In the genomic region with DNA sequence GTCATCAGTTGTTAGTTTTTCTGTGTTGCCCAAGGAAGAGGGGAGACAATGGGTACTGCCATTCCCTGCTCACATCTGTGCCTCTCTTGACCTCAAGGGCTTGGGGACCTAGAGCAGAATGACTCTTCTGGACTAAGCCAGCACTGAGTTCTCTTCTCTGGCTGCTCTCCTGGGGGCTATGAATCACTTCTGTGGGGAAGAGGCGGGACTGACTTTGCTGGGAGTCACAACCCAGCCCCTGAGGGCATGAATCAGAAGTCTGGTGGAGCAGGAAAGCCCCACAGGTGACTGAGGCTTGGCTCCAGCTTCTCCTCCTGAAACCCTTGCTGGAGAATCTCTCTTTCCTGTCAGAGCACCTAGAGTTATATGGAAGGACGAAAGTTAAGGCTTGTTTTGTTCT, we compare ENCODE assay signal across 9 mouse cellular contexts. TPM values are rescaled to one million over a fixed set of nuclear protein-coding genes. Genes with fewer than 3 reads are reported as not detected.
DNase-seq lines count a peak whose midpoint lies in the region; TF ChIP-seq lines count a peak whose summit lies in the region.
"Had no signal": no experiment of that assay in that cellular context is flagged by ENCODE, and none has a peak within 500 bp of the region (broad histone marks: within the 10 kb centered on the region; RNA-seq: fewer than 3 reads in every experiment).

No protein-coding gene starts in this region.

- no peak overlapping the region for H3K4me3 ChIP-seq in kidney, adult 2 months (ENCODE audit: insufficient read depth, low read depth, low read length)
- H3K4me3 ChIP-seq: forebrain, embryonic 12.5 days; stomach, embryonic 15.5 days had no signal

- no peaks in the 10 kb centered on the region for H3K36me3 ChIP-seq in kidney, adult 2 months (ENCODE audit: control insufficient read depth, insufficient read depth, low read length)
- H3K36me3 ChIP-seq: stomach, embryonic 15.5 days had no signal

- H3K4me1 ChIP-seq in kidney, adult 2 months (ENCODE audit: control insufficient read depth, insufficient read depth, low read length) = peaks cover 28% of the 10 kb centered on the region

- 50% methylated on average over 2 of the region's 2 CpGs for WGBS in kidney, adult 2 months

- peak; percentile 75 for DNase-seq in 3134 (ENCODE audit: extremely low read depth, insufficient read length, low spot score)
- DNase-seq in 416B (ENCODE audit: low read depth) = peak; percentile 78
- peak; percentile 71 for DNase-seq in brain, adult 2 months (ENCODE audit: low read depth, low spot score)
- peak; percentile 50 for DNase-seq in kidney, adult 2 months
- DNase-seq in layer of hippocampus, postnatal 10 days (ENCODE audit: low spot score in 2 of 2) = no peak
- no peak for DNase-seq in thymus, postnatal 25 days
- DNase-seq in right cerebral cortex, postnatal 4 days = no peak

- no peak for TF ChIP-seq CTCF in kidney, adult 2 months (conservative IDR thresholded peaks at IDR 0.05; ENCODE audit: insufficient read depth, insufficient read length, low read depth, low read length)

- H3K27me3 ChIP-seq in kidney, adult 2 months (replicated peaks; ENCODE audit: control insufficient read depth, insufficient read depth, low read length) = no peaks in the 10 kb centered on the region
- H3K27me3 ChIP-seq: forebrain, embryonic 12.5 days; stomach, embryonic 15.5 days had no signal

- TF ChIP-seq POLR2A in kidney, adult 2 months (IDR thresholded peaks at IDR 0.05; ENCODE audit: low read depth, low read length) = no peak

- peak overlapping the region; percentile 24; the same call in 1 of the 2 replicates for H3K27ac ChIP-seq in kidney, adult 2 months (ENCODE audit: insufficient read depth, low read depth, low read length)
- H3K27ac ChIP-seq: forebrain, embryonic 12.5 days; stomach, embryonic 15.5 days had no signal

RNA-seq across cellular contexts. Expression of a gene that starts 12.1 kb away (rescaled TPM):
- polyA plus RNA-seq in kidney, adult 2 months (2012; rRNA removed) = 40.3 and 47.0 TPM in 2 replicates
- 10 to 100 TPM; 26.7 to 27.7 TPM for total RNA-seq in layer of hippocampus, postnatal 10 days (2021)

Comparison
In these comparisons a context has a peak if more than half of its experiments do, and no peak if none do; other contexts are left out.
1. DNase-seq: peak in 3134 (single experiment), 416B (single experiment), brain, adult 2 months (single experiment) and kidney, adult 2 months (single experiment); none in layer of hippocampus, postnatal 10 days (0 of 2), thymus, postnatal 25 days (single experiment) and right cerebral cortex, postnatal 4 days (single experiment).